Mouse (Mus musculus) stomach, postnatal 0 days (tissue): ENCODE data around the gene Haspin.

ENCODE experiments used
- CTCF ChIP-seq: IDR thresholded peaks from 2 replicates; pipeline ENCODE4 v1.5.1; 2016; ENCODE audit warnings: antibody characterized with exemption, low read depth, mild to moderate bottlenecking, moderate library complexity
- EP300 ChIP-seq: optimal IDR thresholded peaks from 2 replicates; pipeline ENCODE3; 2016; ENCODE audit warnings: antibody characterized with exemption

DNA sequence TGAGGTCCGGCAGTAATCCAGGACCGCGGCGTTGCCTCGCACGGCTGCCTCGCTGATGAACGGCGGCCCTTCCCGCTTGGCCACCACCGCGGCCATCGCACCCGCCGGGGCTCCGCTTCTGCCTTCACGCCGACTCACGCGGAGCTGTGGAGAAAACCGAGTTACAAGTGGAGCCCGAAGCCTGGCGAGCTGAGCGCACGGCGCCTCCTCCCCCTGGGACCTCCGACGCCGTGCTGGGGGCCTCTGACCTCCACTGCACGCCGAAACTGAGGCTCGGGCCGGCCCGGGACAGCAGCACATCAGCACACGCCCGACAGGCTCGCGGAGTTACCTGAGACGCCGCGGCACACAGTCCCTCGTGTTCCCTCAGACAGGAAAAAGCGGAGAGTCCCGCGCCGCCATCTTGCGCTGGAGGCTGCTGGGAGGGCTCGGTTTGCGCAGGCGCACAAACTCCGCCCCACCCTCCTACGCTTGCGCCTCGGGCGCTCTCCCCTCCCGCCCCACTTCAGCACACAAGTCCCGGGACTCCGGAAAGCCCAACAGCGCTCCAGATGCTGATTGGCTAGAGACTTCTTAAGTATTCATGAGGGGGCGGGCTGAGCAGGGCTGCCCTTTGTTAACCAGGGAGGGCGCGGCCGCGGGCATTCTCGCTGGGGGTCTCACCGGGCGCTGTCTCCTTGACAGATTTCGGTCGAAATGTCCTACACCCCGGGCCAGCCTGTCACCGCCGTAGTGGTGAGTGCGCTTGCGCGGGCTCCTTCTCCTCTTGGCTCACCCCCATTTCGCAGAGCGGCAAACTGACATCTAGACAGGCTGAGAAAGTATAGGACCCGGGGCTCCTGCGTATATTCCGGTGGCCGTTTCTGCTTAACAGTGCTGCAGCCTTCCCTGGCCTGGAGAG is 38.8 kb upstream of the Haspin start, which contains the start of the genes Emc6 and Tax1bp3:
- TF ChIP-seq CTCF (no peak), EP300 (no peak)
